Mouse (Mus musculus): ENCODE measurements around the gene Wwc2. TPM values are rescaled to one million over a fixed set of nuclear protein-coding genes. Genes with fewer than 3 reads are reported as not detected.

The Wwc2 gene
- total and polyA plus RNA-seq, 2 experiments from 2014 or later: 5.3 to 11.2 TPM

GRCm38 (mm10) chr8:48008936-48009335 is 18.2 kb upstream of the Wwc2 start:
- H3K27me3 ChIP-seq (ENCODE audit: insufficient read depth, low read length): no peaks in the 10 kb centered on the region
- DNase-seq (ENCODE audit: low spot score) (no peak), ATAC-seq (no peak)
- no peak for TF ChIP-seq CTCF (IDR thresholded peaks at IDR 0.05; ENCODE audit: low read depth)
- H3K4me3 ChIP-seq (ENCODE audit: low read length): no peak overlapping the region
- 72% methylated on average over 8 of the region's 8 CpGs for WGBS
- no peak overlapping the region for H3K4me2 ChIP-seq (ENCODE audit: low read depth, low read length)
- H3K27ac ChIP-seq: no peak overlapping the region
- H3K4me1 ChIP-seq (ENCODE audit: insufficient read depth, low read length): no peaks in the 10 kb centered on the region
- H3K9ac ChIP-seq (replicated peaks; ENCODE audit: low read length): no peak overlapping the region
- no peaks in the 10 kb centered on the region for H3K36me3 ChIP-seq (ENCODE audit: insufficient read depth, low read length)
- no peaks in the 10 kb centered on the region for H3K9me3 ChIP-seq (ENCODE audit: low read length)

GRCm38 (mm10) chr8:48006869-48007268 is 16.1 kb upstream of the Wwc2 start:
- Histone ChIP-seq H3K36me3 (ENCODE audit: insufficient read depth, low read length) (no peaks in the 10 kb centered on the region), H3K4me2 (ENCODE audit: low read depth, low read length) (no peak overlapping the region), H3K27ac (no peak overlapping the region), H3K4me1 (ENCODE audit: insufficient read depth, low read length) (no peaks in the 10 kb centered on the region), H3K27me3 (ENCODE audit: insufficient read depth, low read length) (no peaks in the 10 kb centered on the region), H3K4me3 (ENCODE audit: low read length) (no peak overlapping the region), H3K9me3 (ENCODE audit: low read length) (no peaks in the 10 kb centered on the region), H3K9ac (replicated peaks; ENCODE audit: low read length) (no peak overlapping the region)
- 91% methylated on average over 4 of the region's 4 CpGs for WGBS
- DNase-seq (ENCODE audit: low spot score): no peak
- no peak for ATAC-seq
- TF ChIP-seq CTCF (IDR thresholded peaks at IDR 0.05; ENCODE audit: low read depth): no peak

GRCm38 (mm10) chr8:48002551-48002950 is 11.8 kb upstream of the Wwc2 start:
- no peak for TF ChIP-seq CTCF (IDR thresholded peaks at IDR 0.05; ENCODE audit: low read depth)
- WGBS: 91% methylated on average over 8 of the region's 8 CpGs
- ATAC-seq (no peak), DNase-seq (ENCODE audit: low spot score) (no peak)
- Histone ChIP-seq H3K4me2 (ENCODE audit: low read depth, low read length) (no peak overlapping the region), H3K9ac (replicated peaks; ENCODE audit: low read length) (no peak overlapping the region), H3K27me3 (ENCODE audit: insufficient read depth, low read length) (no peaks in the 10 kb centered on the region), H3K27ac (no peak overlapping the region), H3K4me3 (ENCODE audit: low read length) (no peak overlapping the region), H3K4me1 (ENCODE audit: insufficient read depth, low read length) (no peaks in the 10 kb centered on the region), H3K9me3 (ENCODE audit: low read length) (no peaks in the 10 kb centered on the region), H3K36me3 (ENCODE audit: insufficient read depth, low read length) (no peaks in the 10 kb centered on the region)

- no peak overlapping the region for H3K9ac ChIP-seq (replicated peaks; ENCODE audit: low read length)
- H3K4me2 ChIP-seq (ENCODE audit: low read depth, low read length): no peak overlapping the region
- no peak overlapping the region for H3K4me3 ChIP-seq (ENCODE audit: low read length)
- TF ChIP-seq CTCF (IDR thresholded peaks at IDR 0.05; ENCODE audit: low read depth): no peak
- WGBS: 95% methylated on average over 6 of the region's 6 CpGs
- no peaks in the 10 kb centered on the region for H3K27me3 ChIP-seq (ENCODE audit: insufficient read depth, low read length)
- no peaks in the 10 kb centered on the region for H3K4me1 ChIP-seq (ENCODE audit: insufficient read depth, low read length)
- ATAC-seq: no peak
- no peak overlapping the region for H3K27ac ChIP-seq
- no peaks in the 10 kb centered on the region for H3K36me3 ChIP-seq (ENCODE audit: insufficient read depth, low read length)
- H3K9me3 ChIP-seq (ENCODE audit: low read length): no peaks in the 10 kb centered on the region
- no peak for DNase-seq (ENCODE audit: low spot score)
These were observed 10.7 kb upstream of the Wwc2 start for GRCm38 (mm10) chr8:48001395-48001794.

GRCm38 (mm10) chr8:47996712-47997111 is 6.0 kb upstream of the Wwc2 start:
- WGBS: 37% methylated on average over 1 of the region's 1 CpGs
- H3K27me3 ChIP-seq (ENCODE audit: insufficient read depth, low read length): no peaks in the 10 kb centered on the region
- H3K4me1 ChIP-seq (ENCODE audit: insufficient read depth, low read length): no peaks in the 10 kb centered on the region
- H3K36me3 ChIP-seq (ENCODE audit: insufficient read depth, low read length): no peaks in the 10 kb centered on the region
- no peak for ATAC-seq
- H3K27ac ChIP-seq: no peak overlapping the region
- no peak for DNase-seq (ENCODE audit: low spot score)
- no peak for TF ChIP-seq CTCF (IDR thresholded peaks at IDR 0.05; ENCODE audit: low read depth)
- no peak overlapping the region for H3K9ac ChIP-seq (replicated peaks; ENCODE audit: low read length)
- no peak overlapping the region for H3K4me3 ChIP-seq (ENCODE audit: low read length)
- H3K4me2 ChIP-seq (ENCODE audit: low read depth, low read length): no peak overlapping the region
- H3K9me3 ChIP-seq (ENCODE audit: low read length): no peaks in the 10 kb centered on the region

GRCm38 (mm10) chr8:47996126-47996525 is 5.4 kb upstream of the Wwc2 start:
- ATAC-seq (no peak), DNase-seq (ENCODE audit: low spot score) (no peak)
- Histone ChIP-seq H3K36me3 (ENCODE audit: insufficient read depth, low read length) (no peaks in the 10 kb centered on the region), H3K9me3 (ENCODE audit: low read length) (no peaks in the 10 kb centered on the region), H3K4me2 (ENCODE audit: low read depth, low read length) (no peak overlapping the region), H3K27me3 (ENCODE audit: insufficient read depth, low read length) (no peaks in the 10 kb centered on the region), H3K9ac (replicated peaks; ENCODE audit: low read length) (no peak overlapping the region), H3K27ac (no peak overlapping the region), H3K4me3 (ENCODE audit: low read length) (no peak overlapping the region), H3K4me1 (ENCODE audit: insufficient read depth, low read length) (no peaks in the 10 kb centered on the region)
- 73% methylated on average over 3 of the region's 3 CpGs for WGBS
- TF ChIP-seq CTCF (IDR thresholded peaks at IDR 0.05; ENCODE audit: low read depth): no peak

- no peak overlapping the region for H3K4me2 ChIP-seq (ENCODE audit: low read depth, low read length)
- DNase-seq (ENCODE audit: low spot score): no peak
- H3K4me3 ChIP-seq (ENCODE audit: low read length): no peak overlapping the region
- no peaks in the 10 kb centered on the region for H3K36me3 ChIP-seq (ENCODE audit: insufficient read depth, low read length)
- TF ChIP-seq CTCF (IDR thresholded peaks at IDR 0.05; ENCODE audit: low read depth): no peak
- H3K9ac ChIP-seq (replicated peaks; ENCODE audit: low read length): no peak overlapping the region
- no peaks in the 10 kb centered on the region for H3K4me1 ChIP-seq (ENCODE audit: insufficient read depth, low read length)
- H3K9me3 ChIP-seq (ENCODE audit: low read length): no peaks in the 10 kb centered on the region
- 87% methylated on average over 6 of the region's 6 CpGs for WGBS
- ATAC-seq: no peak
- H3K27me3 ChIP-seq (ENCODE audit: insufficient read depth, low read length): no peaks in the 10 kb centered on the region
- no peak overlapping the region for H3K27ac ChIP-seq
These were observed 4.7 kb upstream of the Wwc2 start for GRCm38 (mm10) chr8:47995391-47995790.

Measured in hindbrain, postnatal 0 days (tissue).